Comparison of ENCODE assay signal across 8 mouse cellular contexts in genomic region chr7:34234610-34235561, GRCm38 (mm10). TPM values are rescaled to one million over a fixed set of nuclear protein-coding genes. Genes with fewer than 3 reads are reported as not detected.
DNase-seq lines count a peak whose midpoint lies in the region; ATAC-seq and TF ChIP-seq lines count a peak whose summit lies in the region.

No protein-coding gene starts in this region.

- no peaks in the 10 kb centered on the region for H3K27me3 ChIP-seq in heart, embryonic 10.5 days (ENCODE audit: insufficient read depth, poor library complexity, severe bottlenecking)
- no peaks in the 10 kb centered on the region for H3K27me3 ChIP-seq in CH12.LX (replicated peaks)
- H3K27me3 ChIP-seq in embryonic facial prominence, embryonic 15.5 days: no peaks in the 10 kb centered on the region
- no peaks in the 10 kb centered on the region for H3K27me3 ChIP-seq in limb, embryonic 15.5 days

- dilution Hi-C loops in CH12.LX (cut with MboI; ENCODE audit: extremely low pct_ligation_motif_present, extremely low pct_unique_long_range_greater_than_20kb, low sequenced_read_pairs): no loop called here

- in situ Hi-C loops in CH12.LX (cut with MboI; ENCODE audit: low pct_ligation_motif_present, low pct_unique_long_range_greater_than_20kb, low sequenced_read_pairs): loop anchor here (5.0 kb wide), 1 partner anchor 68 kb away; the partner anchor contains the start of gene Uba2

- H3K9ac ChIP-seq in CH12.LX (ENCODE audit: insufficient read depth, low read depth): peak overlapping the region; percentile 82
- H3K9ac ChIP-seq in embryonic facial prominence, embryonic 15.5 days: peak overlapping the region; percentile 28
- peak overlapping the region; percentile 40; the same call in 1 of the 2 replicates for H3K9ac ChIP-seq in limb, embryonic 15.5 days

- TF ChIP-seq EP300 in CH12.LX (IDR thresholded peaks at IDR 0.05; ENCODE audit: low read length): no peak

- no peak for TF ChIP-seq POLR2A in CH12.LX (IDR thresholded peaks at IDR 0.05; ENCODE audit: low read depth, low read length)

- peak overlapping the region; percentile 66 for H3K4me2 ChIP-seq in CH12.LX (ENCODE audit: insufficient read depth, low read depth, poor library complexity, severe bottlenecking)
- H3K4me2 ChIP-seq in embryonic facial prominence, embryonic 15.5 days (replicated peaks): peak overlapping the region; percentile 66
- H3K4me2 ChIP-seq in limb, embryonic 15.5 days: peak overlapping the region; percentile 67

- DNase-seq in heart, embryonic 10.5 days (ENCODE audit: low spot score): no peak
- DNase-seq in heart, postnatal 14 days: no peak
- DNase-seq in CH12.LX (ENCODE audit: extremely low read depth): peak; percentile 31
- DNase-seq in testis, postnatal 10 days (ENCODE audit: low spot score): peak; percentile 36
- DNase-seq in left cerebral cortex, adult 8-10 months (ENCODE audit: low spot score in 2 of 2): no peak
- no peak for DNase-seq in gastrocnemius, adult 18-20 months (ENCODE audit: low spot score)

- no peak for TF ChIP-seq RAD21 in CH12.LX (IDR thresholded peaks at IDR 0.05; ENCODE audit: low read depth, low read length)

- intact Hi-C loops in heart, postnatal 14 days (cut with DNase I): loop anchor here (5.0 to 10.0 kb wide), 2 partner anchors 38 to 420 kb away; partner anchors contain the start of genes Kctd15 and Pdcd2l

- H3K9me3 ChIP-seq in heart, embryonic 10.5 days: no peaks in the 10 kb centered on the region
- H3K9me3 ChIP-seq in CH12.LX (replicated peaks; ENCODE audit: low read length): no peaks in the 10 kb centered on the region
- no peaks in the 10 kb centered on the region for H3K9me3 ChIP-seq in embryonic facial prominence, embryonic 15.5 days (replicated peaks)
- no peaks in the 10 kb centered on the region for H3K9me3 ChIP-seq in limb, embryonic 15.5 days

- no peak for TF ChIP-seq CTCF in CH12.LX (conservative IDR thresholded peaks at IDR 0.05 in 1 of 2, IDR thresholded peaks at IDR 0.05 in 1 of 2; ENCODE audit: low read depth in 2 of 2, low read length in 2 of 2)

- H3K79me2 ChIP-seq in CH12.LX (replicated peaks; ENCODE audit: control insufficient read depth, extremely low read depth, insufficient read depth, poor library complexity, severe bottlenecking): peaks cover under 1% of the 10 kb centered on the region; the same call in 1 of the 2 replicates

- peak overlapping the region; percentile 64 for H3K4me3 ChIP-seq in heart, embryonic 10.5 days
- peak overlapping the region; percentile 55 to 93 (median 75) for H3K4me3 ChIP-seq in CH12.LX (replicated peaks in 1 of 3; ENCODE audit: low read depth in 2 of 3, low read length in 2 of 3, poor library complexity in 1 of 3)
- peak overlapping the region; percentile 59 for H3K4me3 ChIP-seq in embryonic facial prominence, embryonic 15.5 days (replicated peaks)
- H3K4me3 ChIP-seq in limb, embryonic 15.5 days: peak overlapping the region; percentile 51

- peak overlapping the region; percentile 96 for H3K27ac ChIP-seq in heart, embryonic 10.5 days
- H3K27ac ChIP-seq in CH12.LX (ENCODE audit: insufficient read depth, low read depth): peak overlapping the region; percentile 30
- H3K27ac ChIP-seq in embryonic facial prominence, embryonic 15.5 days (replicated peaks): peak overlapping the region; percentile 95
- H3K27ac ChIP-seq in limb, embryonic 15.5 days: peak overlapping the region; percentile 93

- WGBS in heart, embryonic 10.5 days: 3% methylated on average over 17 of the region's 17 CpGs
- WGBS in embryonic facial prominence, embryonic 15.5 days: 2% methylated on average over 17 of the region's 17 CpGs
- WGBS in limb, embryonic 15.5 days: 1% methylated on average over 17 of the region's 17 CpGs

- H3K4me1 ChIP-seq in heart, embryonic 10.5 days: peaks cover 25% of the 10 kb centered on the region
- peaks cover 0 to 37% of the 10 kb centered on the region in 2 experiments; a peak in 2 of 4 replicates for H3K4me1 ChIP-seq in CH12.LX (ENCODE audit: control insufficient read depth in 1 of 2, insufficient read depth in 2 of 2)
- H3K4me1 ChIP-seq in embryonic facial prominence, embryonic 15.5 days: peaks cover 7% of the 10 kb centered on the region
- H3K4me1 ChIP-seq in limb, embryonic 15.5 days: peaks cover 18% of the 10 kb centered on the region

- H3K36me3 ChIP-seq in heart, embryonic 10.5 days: peaks cover 38% of the 10 kb centered on the region
- peaks cover 22 to 38% of the 10 kb centered on the region in 2 experiments for H3K36me3 ChIP-seq in CH12.LX (replicated peaks in 1 of 2; ENCODE audit: control insufficient read depth in 1 of 2, insufficient read depth in 1 of 2, low read length in 1 of 2)
- H3K36me3 ChIP-seq in embryonic facial prominence, embryonic 15.5 days: peaks cover 30% of the 10 kb centered on the region
- H3K36me3 ChIP-seq in limb, embryonic 15.5 days: peaks cover 36% of the 10 kb centered on the region

- no peak for ATAC-seq in embryonic facial prominence, embryonic 15.5 days (ENCODE audit: insufficient number of reproducible peaks, low FRiP score, low TSS enrichment, low read depth)
- ATAC-seq in limb, embryonic 15.5 days (ENCODE audit: insufficient number of reproducible peaks, low FRiP score, low TSS enrichment, low read depth): no peak

TF ChIP-seq in CH12.LX, 34 proteins besides CTCF, POLR2A, EP300 and RAD21 (continues in another document):
- TF ChIP-seq ZKSCAN1 (IDR thresholded peaks at IDR 0.05; ENCODE audit: borderline replicate concordance, low read depth, low read length) (no peak), JUN (IDR thresholded peaks at IDR 0.05; ENCODE audit: insufficient read depth, low read depth, low read length) (no peak), CHD2 (IDR thresholded peaks at IDR 0.05; ENCODE audit: low read length) (0 out of 2 replicates have a peak, but pooled peaks have one; percentile 51), POLR2AphosphoS2 (IDR thresholded peaks at IDR 0.05; ENCODE audit: low read depth, low read length) (no peak), KAT2A (IDR thresholded peaks at IDR 0.05; ENCODE audit: insufficient replicate concordance, low read length) (no peak), SMC3 (IDR thresholded peaks at IDR 0.05; ENCODE audit: low read depth, low read length) (no peak), GABPA (IDR thresholded peaks at IDR 0.05; ENCODE audit: insufficient replicate concordance, low read depth, low read length) (no peak), NELFE (IDR thresholded peaks at IDR 0.05; ENCODE audit: low read depth, low read length) (no peak), ETS1 (conservative IDR thresholded peaks at IDR 0.05; ENCODE audit: low read depth, low read length) (0 out of 2 replicates have a peak, but pooled peaks have one; percentile 8), ZNF384 (IDR thresholded peaks at IDR 0.05; ENCODE audit: low read depth, low read length) (no peak), MAX (IDR thresholded peaks at IDR 0.05; ENCODE audit: low read length) (no peak), MAFK (IDR thresholded peaks at IDR 0.05; ENCODE audit: insufficient replicate concordance, low read length) (no peak), MXI1 (IDR thresholded peaks at IDR 0.05; ENCODE audit: low read depth, low read length) (no peak; the same call in 1 of the 2 replicates), ELF1 (IDR thresholded peaks at IDR 0.05; ENCODE audit: low read depth, low read length) (no peak), BHLHE40 (IDR thresholded peaks at IDR 0.05; ENCODE audit: low read depth, low read length) (no peak), PAX5 (IDR thresholded peaks at IDR 0.05; ENCODE audit: low read length) (no peak), IRF4 (IDR thresholded peaks at IDR 0.05; ENCODE audit: low read depth, low read length) (no peak), ZMIZ1 (IDR thresholded peaks at IDR 0.05; ENCODE audit: low read depth, low read length) (no peak), NRF1 (IDR thresholded peaks at IDR 0.05; ENCODE audit: low read depth, low read length) (no peak), USF1 (IDR thresholded peaks at IDR 0.05; ENCODE audit: low read depth, low read length) (no peak), CHD1 (IDR thresholded peaks at IDR 0.05; ENCODE audit: low read depth, low read length) (no peak), MAZ (IDR thresholded peaks at IDR 0.05; ENCODE audit: low read depth, low read length) (no peak)

RNA-seq across cellular contexts. Expression of gene Gpi1, which starts 4.8 kb away (rescaled TPM):
- polyA plus RNA-seq in heart, embryonic 10.5 days (2016; fragmentation: Nextera tagmentation; extraction: Ambion mirVana): 650 and 828 TPM in 2 replicates
- 100 to 1,000 TPM; 507 to 526 TPM for total RNA-seq in heart, postnatal 14 days (2021)
- total RNA-seq in CH12.LX (2012; rRNA removed) (243 and 332 TPM in 2 replicates), CH12.LX (2014; rRNA removed) (227 and 278 TPM in 2 replicates)
- polyA plus RNA-seq in CH12.LX (2012; ENCODE audit: insufficient read length, low read depth): 681 and 693 TPM in 2 replicates
- 277 and 278 TPM in 2 replicates for polyA plus RNA-seq in embryonic facial prominence, embryonic 15.5 days (2015; fragmentation: Nextera tagmentation; extraction: Ambion mirVana)
- polyA plus RNA-seq in limb, embryonic 15.5 days (2015; fragmentation: Nextera tagmentation; extraction: Ambion mirVana): 288 and 306 TPM in 2 replicates
- total RNA-seq in left cerebral cortex, adult 8-10 months (2022): 100 to 1,000 TPM; 683 to 742 (median 696) TPM
- total RNA-seq in gastrocnemius, adult 18-20 months (2021): 100 to 1,000 TPM; 946 to 968 TPM

RNA-seq across cellular contexts. Expression of gene Gm6096, which starts 16.0 kb away (rescaled TPM):
- 0.57 TPM in 1 of 2 replicates, not detected in the other for polyA plus RNA-seq in heart, embryonic 10.5 days (2016; fragmentation: Nextera tagmentation; extraction: Ambion mirVana)
- not detected for total RNA-seq in heart, postnatal 14 days (2021)
- not detected in 2 replicates for total RNA-seq in CH12.LX (2012; rRNA removed)
- total RNA-seq in CH12.LX (2014; rRNA removed): not detected in 2 replicates
- polyA plus RNA-seq in CH12.LX (2012; ENCODE audit: insufficient read length, low read depth): not detected in 2 replicates
- 0.46 TPM in 1 of 2 replicates, not detected in the other for polyA plus RNA-seq in embryonic facial prominence, embryonic 15.5 days (2015; fragmentation: Nextera tagmentation; extraction: Ambion mirVana)
- polyA plus RNA-seq in limb, embryonic 15.5 days (2015; fragmentation: Nextera tagmentation; extraction: Ambion mirVana): not detected in 2 replicates
- not detected for total RNA-seq in left cerebral cortex, adult 8-10 months (2022)
- not detected for total RNA-seq in gastrocnemius, adult 18-20 months (2021)

RNA-seq across cellular contexts. Expression of gene Pdcd2l, which starts 38.4 kb away (rescaled TPM):
- polyA plus RNA-seq in heart, embryonic 10.5 days (2016; fragmentation: Nextera tagmentation; extraction: Ambion mirVana): 65.2 and 67.5 TPM in 2 replicates
- total RNA-seq in heart, postnatal 14 days (2021): 10 to 100 TPM; 16.2 to 19.2 TPM
- total RNA-seq in CH12.LX (2012; rRNA removed): 41.4 and 51.6 TPM in 2 replicates
- total RNA-seq in CH12.LX (2014; rRNA removed): 39.5 and 41.2 TPM in 2 replicates
- polyA plus RNA-seq in CH12.LX (2012; ENCODE audit: insufficient read length, low read depth): 27.9 and 30.1 TPM in 2 replicates
- 56.9 and 60.8 TPM in 2 replicates for polyA plus RNA-seq in embryonic facial prominence, embryonic 15.5 days (2015; fragmentation: Nextera tagmentation; extraction: Ambion mirVana)
- polyA plus RNA-seq in limb, embryonic 15.5 days (2015; fragmentation: Nextera tagmentation; extraction: Ambion mirVana): 59.1 and 59.9 TPM in 2 replicates
- 10 to 100 TPM; 22.3 to 25.5 (median 24.2) TPM for total RNA-seq in left cerebral cortex, adult 8-10 months (2022)
- total RNA-seq in gastrocnemius, adult 18-20 months (2021): 10 to 100 TPM; 13.7 to 15.0 TPM

Comparison
In these comparisons a context has a peak if more than half of its experiments do, and no peak if none do; other contexts are left out.
1. DNase-seq: peak in CH12.LX (single experiment) and testis, postnatal 10 days (single experiment); none in heart, embryonic 10.5 days (single experiment), heart, postnatal 14 days (0 of 2), left cerebral cortex, adult 8-10 months (0 of 2) and gastrocnemius, adult 18-20 months (single experiment).
2. H3K27ac ChIP-seq: peak in every context shown above with its lines; median percentile 96 in heart, embryonic 10.5 days; 95 in embryonic facial prominence, embryonic 15.5 days; 93 in limb, embryonic 15.5 days; 30 in CH12.LX.
3. H3K9ac ChIP-seq: peak in every context shown above with its lines; median percentile 82 in CH12.LX; 40 in limb, embryonic 15.5 days; 28 in embryonic facial prominence, embryonic 15.5 days.
4. Peak in every context shown above with its lines, with median percentiles within 50 percentile points of each other: H3K4me3 ChIP-seq and H3K4me2 ChIP-seq.